Mouse (Mus musculus) hindbrain, embryonic 11.5 days (tissue): ENCODE data around the gene Efr3b. TPM values are rescaled to one million over a fixed set of nuclear protein-coding genes. Genes with fewer than 3 reads are reported as not detected.
A peak's percentile ranks its signal among the peaks of the same experiment; 100 is the strongest.
"Not testable (repeated sequence)": the region's sequence is repeated elsewhere in the genome, so short reads cannot be mapped to it uniquely, and the experiment has no call there.

Source experiments
- ATAC-seq: fragments of 200-750 bp; cut with Nextera tagmentation; 2 replicates; pipeline ENCODE4 v1.8.0; 2017; ENCODE audit warnings: mild to moderate bottlenecking, moderate TSS enrichment, moderate library complexity; ENCODE audit not compliant: low FRiP score
- DNase-seq: peaks from one replicate; pipeline ENCODE4 v3.0.0-alpha.2; 2015; ENCODE audit warnings: low spot score
- H3K27ac ChIP-seq: fragments of 300-500 bp; sonication (generic); 2 replicates; pipeline ENCODE4 v1.5.1; 2014; ENCODE audit warnings: mild to moderate bottlenecking, low read depth, low read length
- H3K27me3 ChIP-seq: fragments of 300-500 bp; sonication (generic); 2 replicates; pipeline ENCODE4 v1.6.1; 2014; ENCODE audit warnings: mild to moderate bottlenecking, low read length, moderate library complexity, mixed read lengths; ENCODE audit not compliant: control insufficient read depth, insufficient read depth
- H3K36me3 ChIP-seq: fragments of 300-500 bp; sonication (generic); 2 replicates; pipeline ENCODE4 v1.6.1; 2014; ENCODE audit warnings: mild to moderate bottlenecking, low read length, moderate library complexity, mixed read lengths; ENCODE audit not compliant: control insufficient read depth, insufficient read depth
- H3K4me1 ChIP-seq: fragments of 300-500 bp; sonication (generic); replicated peaks from 2 replicates; pipeline ENCODE4 v1.6.1; 2014; ENCODE audit warnings: low read length, mixed read lengths; ENCODE audit not compliant: control insufficient read depth, insufficient read depth
- H3K4me2 ChIP-seq: fragments of 300-500 bp; sonication (generic); replicated peaks from 2 replicates; pipeline ENCODE4 v1.6.1; 2014; ENCODE audit warnings: mild to moderate bottlenecking, low read depth, low read length
- H3K4me3 ChIP-seq: fragments of 300-500 bp; sonication (generic); 2 replicates; pipeline ENCODE4 v1.5.1; 2014; ENCODE audit warnings: low read depth, low read length
- H3K9ac ChIP-seq: fragments of 300-500 bp; sonication (generic); 2 replicates; pipeline ENCODE4 v1.6.1; 2014; ENCODE audit warnings: low read depth, low read length
- H3K9me3 ChIP-seq: fragments of 300-500 bp; sonication (generic); 2 replicates; pipeline ENCODE4 v1.6.1; 2016; ENCODE audit warnings: low read length; ENCODE audit not compliant: control insufficient read depth
- WGBS: fragments of 180-500 bp; shearing (Covaris S2); extraction: QIAGEN DNeasy Blood & Tissue Kit; methylation state at CpG from one replicate; pipeline ENCODE4 v1.1.7; 2014; 5-methylcytosine and 5-hydroxymethylcytosine counted together
- polyA plus RNA-seq: library from polyadenylated mRNA; unstranded; fragments of >200 nt; fragmentation: Nextera tagmentation; extraction: Ambion mirVana; gene quantifications from 2 replicates; pipeline ENCODE4 v1.2.1, GENCODE M21; 2014

The Efr3b gene
- polyA plus RNA-seq, 1 experiment from 2014 or later: 11.2 TPM

GRCm38 (mm10) chr12:3983736-3984135 is 55.0 kb downstream of the Efr3b start:
- Histone ChIP-seq H3K9me3 (no peaks in the 10 kb centered on the region), H3K4me1 (no peaks in the 10 kb centered on the region; the same call in 1 of the 2 replicates), H3K27ac (no peak overlapping the region), H3K27me3 (peaks cover 2% of the 10 kb centered on the region; the same call in 1 of the 2 replicates), H3K4me3 (no peak overlapping the region), H3K36me3 (no peaks in the 10 kb centered on the region), H3K9ac (no peak overlapping the region), H3K4me2 (no peak overlapping the region)
- ATAC-seq: no peak
- DNase-seq: peak; percentile 88
- WGBS: 0% methylated on average over 1 of the region's 1 CpGs

- no peak for ATAC-seq
Measured at GRCm38 (mm10) chr12:3982257-3982656, 56.5 kb downstream of the Efr3b start.

GRCm38 (mm10) chr12:3981350-3982131 is 57.2 kb downstream of the Efr3b start:
- no peak overlapping the region for H3K27ac ChIP-seq
- peak overlapping the region; percentile 34 for H3K4me3 ChIP-seq
- H3K9ac ChIP-seq: peak overlapping the region; percentile 28; the same call in 1 of the 2 replicates
- H3K4me1 ChIP-seq: no peaks in the 10 kb centered on the region; the same call in 1 of the 2 replicates
- no peaks in the 10 kb centered on the region for H3K36me3 ChIP-seq
- H3K4me2 ChIP-seq: peak overlapping the region; percentile 75
- peak; percentile 91 for ATAC-seq
- 0% methylated on average over 40 of the region's 41 CpGs for WGBS
- peaks cover 2% of the 10 kb centered on the region; the same call in 1 of the 2 replicates for H3K27me3 ChIP-seq
- no peaks in the 10 kb centered on the region for H3K9me3 ChIP-seq
- peak; percentile 84 for DNase-seq

More at GRCm38 (mm10) chr12:3982257-3982656, 56.5 kb downstream of the Efr3b start:
- Histone ChIP-seq H3K27me3 (peaks cover 2% of the 10 kb centered on the region; the same call in 1 of the 2 replicates), H3K9ac (no peak overlapping the region), H3K4me2 (peak overlapping the region; percentile 75; the same call in 1 of the 2 replicates), H3K27ac (no peak overlapping the region), H3K4me1 (no peaks in the 10 kb centered on the region; the same call in 1 of the 2 replicates), H3K9me3 (no peaks in the 10 kb centered on the region), H3K4me3 (no peak overlapping the region), H3K36me3 (no peaks in the 10 kb centered on the region)
- 26% methylated on average over 6 of the region's 6 CpGs for WGBS
- DNase-seq: no peak

- H3K36me3 ChIP-seq: no peaks in the 10 kb centered on the region
- DNase-seq (no peak), ATAC-seq (no peak)
- H3K27me3 ChIP-seq: peaks cover 2% of the 10 kb centered on the region; the same call in 1 of the 2 replicates
- H3K9me3 ChIP-seq: no peaks in the 10 kb centered on the region
- H3K4me3 ChIP-seq: no peak overlapping the region
- no peak overlapping the region for H3K27ac ChIP-seq
- 68% methylated on average over 1 of the region's 1 CpGs for WGBS
- no peaks in the 10 kb centered on the region; the same call in 1 of the 2 replicates for H3K4me1 ChIP-seq
- H3K9ac ChIP-seq: no peak overlapping the region; the same call in 1 of the 2 replicates
- no peak overlapping the region for H3K4me2 ChIP-seq
Measured at GRCm38 (mm10) chr12:3980991-3981349, 57.7 kb downstream of the Efr3b start.

- not testable (repeated sequence) for H3K27me3 ChIP-seq, H3K4me2 ChIP-seq, H3K4me1 ChIP-seq, H3K9ac ChIP-seq, H3K27ac ChIP-seq, H3K4me3 ChIP-seq, DNase-seq, H3K9me3 ChIP-seq, ATAC-seq
- H3K36me3 ChIP-seq: peaks cover 10% of the 10 kb centered on the region; the same call in 1 of the 2 replicates
- 92% methylated on average over 6 of the region's 6 CpGs for WGBS
Measured at GRCm38 (mm10) chr12:3973169-3973568, 65.5 kb downstream of the Efr3b start.

GRCm38 (mm10) chr12:3968380-3968779 is 70.3 kb downstream of the Efr3b start:
- Histone ChIP-seq H3K27ac (no peak overlapping the region), H3K4me3 (no peak overlapping the region), H3K27me3 (no peaks in the 10 kb centered on the region), H3K36me3 (peaks cover 6% of the 10 kb centered on the region; the same call in 1 of the 2 replicates), H3K4me1 (no peaks in the 10 kb centered on the region), H3K9ac (no peak overlapping the region), H3K4me2 (no peak overlapping the region), H3K9me3 (no peaks in the 10 kb centered on the region)
- WGBS: 64% methylated on average over 9 of the region's 9 CpGs
- ATAC-seq: no peak
- DNase-seq: no peak

- Histone ChIP-seq H3K9ac (no peak overlapping the region), H3K4me2 (no peak overlapping the region), H3K36me3 (peaks cover 4% of the 10 kb centered on the region; the same call in 1 of the 2 replicates), H3K9me3 (no peaks in the 10 kb centered on the region), H3K27ac (no peak overlapping the region), H3K4me1 (no peaks in the 10 kb centered on the region), H3K27me3 (no peaks in the 10 kb centered on the region), H3K4me3 (no peak overlapping the region)
- DNase-seq (no peak), ATAC-seq (no peak)
- 84% methylated on average over 4 of the region's 4 CpGs for WGBS
Measured at GRCm38 (mm10) chr12:3967196-3967595, 71.5 kb downstream of the Efr3b start.

GRCm38 (mm10) chr12:3960553-3960952 is 78.2 kb downstream of the Efr3b start:
- Histone ChIP-seq H3K27me3 (no peaks in the 10 kb centered on the region), H3K4me1 (no peaks in the 10 kb centered on the region), H3K9me3 (no peaks in the 10 kb centered on the region), H3K9ac (peak overlapping the region; percentile 82; the same call in 1 of the 2 replicates), H3K27ac (peak overlapping the region; percentile 89; the same call in 1 of the 2 replicates), H3K4me3 (peak overlapping the region; percentile 57), H3K4me2 (peak overlapping the region; percentile 79), H3K36me3 (no peaks in the 10 kb centered on the region)
- ATAC-seq: peak; percentile 4; the same call in 1 of the 2 replicates
- WGBS: 59% methylated on average over 4 of the region's 4 CpGs
- DNase-seq: no peak
